Mouse (Mus musculus): ENCODE measurements around the gene Adam22. TPM values are rescaled to one million over a fixed set of nuclear protein-coding genes. Genes with fewer than 3 reads are reported as not detected.
"Not testable (repeated sequence)": the region's sequence is repeated elsewhere in the genome, so short reads cannot be mapped to it uniquely, and the experiment has no call there.

Gene Adam22
- total RNA-seq, 2 experiments from 2014 or later: 0.38 TPM; not detected in 1

GRCm38 (mm10) chr5:8215841-8216240 lies 152.1 kb downstream of the Adam22 start:
- no peak for ATAC-seq (replicated peaks; ENCODE audit: low FRiP score, poor library complexity, severe bottlenecking)

DNA sequence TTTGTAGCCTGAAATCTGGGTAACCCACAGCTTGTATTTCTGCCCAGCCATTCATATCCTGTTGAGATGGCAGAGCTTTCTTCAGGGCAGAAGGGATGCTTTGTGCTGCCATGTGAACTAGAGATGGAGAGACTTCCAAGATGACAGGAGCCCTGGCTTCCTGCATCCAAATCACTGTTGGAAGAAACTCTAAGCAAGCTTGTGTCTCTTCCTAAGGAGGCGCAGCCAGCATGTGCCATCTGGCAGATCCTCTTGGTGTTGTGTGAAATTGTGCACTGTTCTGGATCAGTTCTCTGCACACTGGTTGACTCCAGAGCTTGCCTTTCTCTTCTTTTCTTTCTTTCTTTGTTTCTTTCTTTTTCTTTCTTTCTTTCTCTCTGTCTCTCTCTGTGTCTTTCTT lies 183.0 kb downstream of the Adam22 start:
- ATAC-seq (replicated peaks; ENCODE audit: low FRiP score, poor library complexity, severe bottlenecking): not testable (repeated sequence)

GRCm38 (mm10) chr5:8180646-8181045 lies 187.3 kb downstream of the Adam22 start:
- no peak for ATAC-seq (replicated peaks; ENCODE audit: low FRiP score, poor library complexity, severe bottlenecking)

- no peak for ATAC-seq (replicated peaks; ENCODE audit: low FRiP score, poor library complexity, severe bottlenecking)
These were observed 189.8 kb downstream of the Adam22 start for GRCm38 (mm10) chr5:8178111-8178510.

- ATAC-seq (replicated peaks; ENCODE audit: low FRiP score, poor library complexity, severe bottlenecking): no peak
These were observed 203.2 kb downstream of the Adam22 start for GRCm38 (mm10) chr5:8164773-8165172.

DNA sequence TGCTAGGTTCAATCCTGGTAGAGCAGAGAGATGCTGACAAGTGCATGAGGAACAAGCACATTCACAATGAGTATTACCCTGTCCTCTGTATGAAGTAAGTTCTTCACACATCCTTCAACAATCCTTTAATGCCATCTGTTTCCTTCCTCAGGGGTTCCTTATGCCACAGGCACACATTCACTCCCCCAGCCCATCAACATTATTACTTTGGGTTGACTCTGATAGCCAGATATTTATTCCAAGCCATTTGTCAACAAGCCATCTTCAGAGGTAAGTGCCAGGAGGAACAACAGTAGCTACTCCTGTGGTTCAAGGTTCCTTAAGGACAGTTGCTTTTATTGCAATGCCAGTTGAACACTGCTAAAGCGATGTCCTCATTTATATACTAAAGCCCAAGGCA lies 216.3 kb downstream of the Adam22 start:
- no peak for ATAC-seq (replicated peaks; ENCODE audit: low FRiP score, poor library complexity, severe bottlenecking)

GRCm38 (mm10) chr5:8146146-8146545 lies 221.8 kb downstream of the Adam22 start:
- ATAC-seq (replicated peaks; ENCODE audit: low FRiP score, poor library complexity, severe bottlenecking): no peak

- no peak for ATAC-seq (replicated peaks; ENCODE audit: low FRiP score, poor library complexity, severe bottlenecking)
These were observed 222.5 kb downstream of the Adam22 start for GRCm38 (mm10) chr5:8145473-8145872.

GRCm38 (mm10) chr5:8132546-8132945 lies 235.4 kb downstream of the Adam22 start:
- ATAC-seq (replicated peaks; ENCODE audit: low FRiP score, poor library complexity, severe bottlenecking): no peak

- no peak for ATAC-seq (replicated peaks; ENCODE audit: low FRiP score, poor library complexity, severe bottlenecking)
These were observed 236.0 kb downstream of the Adam22 start for GRCm38 (mm10) chr5:8131918-8132317.

DNA sequence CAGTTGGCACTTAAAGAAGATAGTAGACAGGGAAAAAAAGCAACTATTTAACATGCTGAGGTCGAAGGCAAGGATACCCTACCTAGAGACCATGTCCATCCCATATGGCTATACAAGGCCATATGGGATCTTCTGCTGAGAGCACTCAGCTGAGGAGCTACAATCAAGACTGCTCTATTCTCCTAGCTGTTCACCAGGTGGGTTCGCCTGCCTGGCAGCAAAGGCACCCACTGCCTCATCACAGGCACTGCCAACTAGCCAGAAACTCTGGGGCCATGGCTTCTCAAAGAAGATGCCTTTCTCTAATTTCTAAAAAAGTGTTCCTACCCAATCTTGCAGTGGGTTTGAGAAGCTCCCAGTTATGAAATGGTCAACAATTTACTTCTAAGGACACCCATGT lies 238.2 kb downstream of the Adam22 start:
- ATAC-seq (replicated peaks; ENCODE audit: low FRiP score, poor library complexity, severe bottlenecking): no peak

- no peak for ATAC-seq (replicated peaks; ENCODE audit: low FRiP score, poor library complexity, severe bottlenecking)
These were observed 247.0 kb downstream of the Adam22 start for GRCm38 (mm10) chr5:8120926-8121325.

DNA sequence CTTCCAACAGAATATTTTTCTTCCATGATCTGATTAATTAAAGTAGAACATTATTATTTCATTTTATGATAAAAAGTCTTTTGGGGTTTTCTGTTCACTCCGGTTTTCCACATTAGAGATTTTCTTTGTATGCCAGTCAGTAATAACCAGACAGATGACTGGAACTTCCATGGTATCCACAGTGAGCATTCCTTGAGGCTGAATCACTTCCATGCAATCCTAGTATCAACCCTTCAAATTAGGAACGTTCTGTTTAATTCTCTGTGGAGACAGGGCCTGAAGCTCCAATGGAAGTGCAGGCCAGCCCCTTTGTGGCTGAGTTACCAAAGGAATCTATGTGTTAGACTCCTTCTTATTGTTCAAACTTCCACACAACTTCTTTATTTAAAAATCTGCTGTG lies 247.9 kb downstream of the Adam22 start:
- no peak for ATAC-seq (replicated peaks; ENCODE audit: low FRiP score, poor library complexity, severe bottlenecking)

DNA sequence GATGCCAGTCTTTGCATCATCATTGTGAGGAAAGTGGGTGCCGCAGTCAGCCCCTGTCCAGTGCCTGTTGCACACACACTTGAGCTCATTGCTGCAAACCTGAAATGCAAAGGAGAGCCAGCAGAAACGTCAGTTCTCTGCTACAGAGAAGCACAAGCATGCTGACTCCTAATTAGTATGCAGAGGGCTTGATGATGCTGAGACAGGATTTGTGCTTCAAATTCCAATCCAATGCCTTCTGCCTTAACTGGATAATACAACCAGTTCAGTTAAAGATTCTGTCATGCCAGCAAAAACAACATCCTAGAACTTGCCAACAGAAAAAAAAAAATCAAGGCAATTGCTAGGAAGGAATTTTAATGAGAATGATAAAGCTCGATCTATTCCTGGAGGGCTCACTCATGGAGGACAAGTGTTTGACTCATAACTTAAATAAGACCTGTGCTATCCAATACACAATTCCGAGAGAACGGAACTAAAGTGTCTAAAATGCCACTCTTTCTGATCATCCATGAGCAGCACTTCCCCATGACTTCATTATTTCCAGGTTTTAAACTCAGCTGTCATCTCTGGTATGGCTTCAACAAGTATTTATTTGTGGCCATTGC lies 251.3 kb downstream of the Adam22 start:
- no peak for ATAC-seq (replicated peaks; ENCODE audit: low FRiP score, poor library complexity, severe bottlenecking)

GRCm38 (mm10) chr5:8112246-8112645 lies 255.7 kb downstream of the Adam22 start:
- ATAC-seq (replicated peaks; ENCODE audit: low FRiP score, poor library complexity, severe bottlenecking): no peak

DNA sequence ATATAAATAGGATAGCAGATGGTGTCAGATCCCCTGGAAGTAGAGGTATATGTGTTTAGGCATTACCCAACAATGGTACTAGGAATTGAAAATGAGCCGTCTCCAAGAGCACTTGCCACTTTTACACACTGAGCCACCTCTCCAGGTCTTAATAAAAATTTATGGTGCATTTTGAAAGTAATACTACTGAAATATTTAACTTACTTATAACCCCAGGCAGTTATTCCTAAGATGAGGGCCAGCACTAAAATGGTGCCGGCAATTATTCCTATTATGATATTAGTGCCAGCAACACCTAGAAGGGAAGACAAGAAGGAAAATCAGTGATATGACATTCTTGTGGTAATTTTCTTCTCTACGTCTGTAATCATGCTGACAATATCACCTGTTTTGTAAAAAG lies 256.3 kb downstream of the Adam22 start:
- no peak for ATAC-seq (replicated peaks; ENCODE audit: low FRiP score, poor library complexity, severe bottlenecking)

GRCm38 (mm10) chr5:8095689-8096088 lies 272.3 kb downstream of the Adam22 start:
- ATAC-seq (replicated peaks; ENCODE audit: low FRiP score, poor library complexity, severe bottlenecking): no peak

DNA sequence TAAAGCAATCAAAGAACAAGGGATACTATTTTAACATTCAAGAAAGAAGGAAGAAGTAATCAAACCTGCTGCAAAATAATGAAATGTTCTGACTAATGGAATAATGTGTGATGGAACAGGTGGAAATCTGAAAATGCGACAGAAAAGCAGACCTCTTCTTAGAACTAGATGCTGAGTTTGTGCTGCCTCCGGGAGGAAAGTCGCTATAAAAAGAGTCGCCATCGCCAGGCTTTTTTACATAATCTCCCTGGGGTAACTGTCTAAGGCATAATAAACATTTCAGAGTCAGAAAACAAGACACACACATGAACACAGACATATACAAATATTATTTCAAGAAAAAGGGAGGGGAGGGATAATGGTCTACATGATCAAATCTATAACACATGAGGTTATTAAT lies 273.0 kb downstream of the Adam22 start:
- ATAC-seq (replicated peaks; ENCODE audit: low FRiP score, poor library complexity, severe bottlenecking): no peak

- ATAC-seq (replicated peaks; ENCODE audit: low FRiP score, poor library complexity, severe bottlenecking): no peak
These were observed 279.8 kb downstream of the Adam22 start for GRCm38 (mm10) chr5:8088147-8088546.

DNA sequence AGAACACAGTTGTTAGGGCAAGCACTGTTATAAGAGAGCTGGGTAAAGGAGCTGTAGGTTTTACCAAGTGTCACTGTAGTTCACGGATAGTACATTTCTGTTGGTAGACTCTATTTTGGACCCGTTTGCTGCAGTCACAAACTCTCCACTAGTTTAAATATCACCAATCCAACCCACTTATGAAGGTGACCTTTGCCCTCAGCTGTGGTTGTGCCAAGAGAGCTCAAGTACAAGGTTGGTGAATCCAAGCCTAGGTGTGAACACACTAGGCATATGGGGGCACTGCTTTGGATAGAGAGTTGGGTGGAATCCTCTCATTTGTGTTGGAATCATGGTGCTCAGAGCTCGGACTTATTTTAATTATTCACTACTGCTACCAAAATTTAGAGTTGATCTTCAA lies 282.3 kb downstream of the Adam22 start:
- no peak for ATAC-seq (replicated peaks; ENCODE audit: low FRiP score, poor library complexity, severe bottlenecking)

DNA sequence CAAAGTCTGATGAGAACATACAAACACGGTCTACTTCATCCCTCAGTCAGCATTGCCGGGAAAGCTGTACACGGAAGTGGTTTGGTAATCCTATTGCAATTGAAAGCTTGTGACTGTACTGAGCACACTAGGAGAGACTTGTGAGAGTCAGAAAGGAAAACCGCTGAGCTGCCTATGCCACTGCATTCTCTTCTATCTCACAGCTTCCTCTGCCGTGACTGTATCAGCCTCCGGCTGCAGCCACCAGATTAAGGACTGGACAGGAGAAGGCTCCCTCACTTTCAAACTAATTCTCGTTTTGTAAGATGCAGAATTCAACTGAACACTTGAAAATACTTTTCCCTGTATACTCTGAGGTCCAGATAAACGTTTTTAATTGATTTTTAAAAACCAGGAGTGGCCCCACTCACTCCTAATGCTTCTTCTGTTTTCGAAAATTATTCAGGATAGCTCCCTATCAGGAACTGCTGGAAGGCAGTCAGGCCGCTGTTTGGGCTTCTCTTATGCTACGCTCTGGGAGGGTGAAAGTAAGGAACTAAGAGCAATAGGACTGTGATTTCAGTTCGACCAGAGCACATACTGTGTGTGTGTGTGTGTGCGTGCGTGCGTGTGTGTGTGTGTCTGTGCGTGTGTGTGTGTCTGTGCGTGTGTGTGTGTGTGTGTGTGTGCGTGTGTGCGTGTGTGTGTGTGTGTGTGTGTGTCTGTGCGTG lies 285.0 kb downstream of the Adam22 start:
- no peak for ATAC-seq (replicated peaks; ENCODE audit: low FRiP score, poor library complexity, severe bottlenecking)

- no peak for ATAC-seq (replicated peaks; ENCODE audit: low FRiP score, poor library complexity, severe bottlenecking)
These were observed 290.5 kb downstream of the Adam22 start for GRCm38 (mm10) chr5:8077481-8077880.
